Mouse (Mus musculus) stomach, embryonic 15.5 days (tissue): ENCODE data around the gene Drc3. TPM values are rescaled to one million over a fixed set of nuclear protein-coding genes. Genes with fewer than 3 reads are reported as not detected.
"Not testable (repeated sequence)": the region's sequence is repeated elsewhere in the genome, so short reads cannot be mapped to it uniquely, and the experiment has no call there.

Experiments used
- ATAC-seq: fragments of 200-750 bp; cut with Nextera tagmentation; 2 replicates; pipeline ENCODE4 v1.8.0; 2017; ENCODE audit warnings: low read depth, moderate number of reproducible peaks, moderate TSS enrichment; ENCODE audit not compliant: insufficient read depth, low FRiP score
- H3K27ac ChIP-seq: fragments of 300-500 bp; sonication (generic); 2 replicates; pipeline ENCODE4 v1.5.1; 2015; ENCODE audit warnings: mild to moderate bottlenecking, inconsistent platforms
- H3K27me3 ChIP-seq: fragments of 300-500 bp; sonication (generic); replicated peaks from 2 replicates; pipeline ENCODE4 v1.6.1; 2015; ENCODE audit warnings: inconsistent platforms
- H3K36me3 ChIP-seq: fragments of 300-500 bp; sonication (generic); 2 replicates; pipeline ENCODE4 v1.6.1; 2015; ENCODE audit warnings: inconsistent platforms
- H3K4me1 ChIP-seq: fragments of 300-500 bp; sonication (generic); 2 replicates; pipeline ENCODE4 v1.6.1; 2015; ENCODE audit warnings: inconsistent platforms
- H3K4me2 ChIP-seq: fragments of 300-500 bp; sonication (generic); 2 replicates; pipeline ENCODE4 v1.6.1; 2015; ENCODE audit warnings: mild to moderate bottlenecking, inconsistent platforms
- H3K4me3 ChIP-seq: fragments of 300-500 bp; sonication (generic); replicated peaks from 2 replicates; pipeline ENCODE4 v1.5.1; 2015; ENCODE audit warnings: inconsistent platforms
- H3K9ac ChIP-seq: fragments of 300-500 bp; sonication (generic); 2 replicates; pipeline ENCODE4 v1.6.1; 2015; ENCODE audit warnings: inconsistent platforms
- H3K9me3 ChIP-seq: fragments of 300-500 bp; sonication (generic); 2 replicates; pipeline ENCODE4 v1.6.1; 2016; ENCODE audit warnings: inconsistent platforms
- WGBS: fragments of 180-500 bp; shearing (Covaris S2); methylation state at CpG from one replicate; pipeline ENCODE4 v1.1.7; 2015; 5-methylcytosine and 5-hydroxymethylcytosine counted together
- polyA plus RNA-seq: library from polyadenylated mRNA; unstranded; fragments of >200 nt; fragmentation: Nextera tagmentation; extraction: Ambion mirVana; gene quantifications from 2 replicates; pipeline ENCODE4 v1.2.1, GENCODE M21; 2015

Drc3 gene
- polyA plus RNA-seq, 1 experiment from 2014 or later: 1.6 TPM

- not testable (repeated sequence) for H3K9me3 ChIP-seq, H3K4me1 ChIP-seq, H3K27me3 ChIP-seq, H3K4me3 ChIP-seq, ATAC-seq, H3K27ac ChIP-seq, H3K4me2 ChIP-seq, H3K9ac ChIP-seq
- H3K36me3 ChIP-seq: peaks cover 45% of the 10 kb centered on the region
- WGBS: 13% methylated on average over 1 of the region's 1 CpGs
Measured at GRCm38 (mm10) chr11:60439621-60440020, 86.5 kb downstream of the Drc3 start.

- WGBS: 34% methylated on average over 7 of the region's 7 CpGs
- H3K36me3 ChIP-seq: peaks cover 40% of the 10 kb centered on the region
- H3K27me3 ChIP-seq: no peaks in the 10 kb centered on the region
- no peak overlapping the region for H3K4me2 ChIP-seq
- no peak overlapping the region for H3K4me3 ChIP-seq
- H3K27ac ChIP-seq: no peak overlapping the region
- ATAC-seq: no peak
- H3K4me1 ChIP-seq: no peaks in the 10 kb centered on the region
- H3K9me3 ChIP-seq: no peaks in the 10 kb centered on the region
- H3K9ac ChIP-seq: no peak overlapping the region
Measured at GRCm38 (mm10) chr11:60440176-60440575, 87.0 kb downstream of the Drc3 start.

DNA sequence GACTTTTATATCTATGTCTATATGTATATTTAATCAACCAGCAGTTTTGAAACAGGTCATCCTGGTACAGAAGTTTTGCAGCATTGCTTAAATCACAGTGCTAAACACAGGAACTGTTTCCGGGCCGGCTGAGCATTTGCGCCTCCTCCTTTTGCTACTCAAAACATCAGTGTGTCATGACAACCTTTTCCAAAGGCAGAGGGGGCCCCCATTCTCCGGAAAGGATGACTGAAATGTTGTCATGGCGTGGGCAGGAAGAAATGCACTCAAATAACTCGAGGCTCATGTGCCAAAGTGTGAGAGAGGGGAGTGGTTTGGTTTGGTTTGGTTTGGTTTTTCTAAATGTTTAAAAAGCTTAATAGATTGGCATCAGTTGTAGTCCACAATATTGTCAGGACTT, 89.8 kb downstream of the Drc3 start:
- Histone ChIP-seq H3K4me1 (no peaks in the 10 kb centered on the region), H3K4me3 (no peak overlapping the region), H3K36me3 (peaks cover 23% of the 10 kb centered on the region), H3K9me3 (no peaks in the 10 kb centered on the region), H3K9ac (no peak overlapping the region), H3K27me3 (no peaks in the 10 kb centered on the region), H3K4me2 (no peak overlapping the region), H3K27ac (no peak overlapping the region)
- no peak for ATAC-seq
- WGBS: 86% methylated on average over 6 of the region's 6 CpGs

Other genes starting within 250 kb of the Drc3 start
- gene Rai1, start 248.3 kb upstream of the Drc3 start, polyA plus RNA-seq: 21.7 and 24.4 TPM in 2 replicates
- gene Srebf1, start 130.7 kb upstream of the Drc3 start, polyA plus RNA-seq: 81.5 and 83.5 TPM in 2 replicates
- gene Tom1l2, start 424 bp upstream of the Drc3 start, polyA plus RNA-seq: 24.1 and 24.6 TPM in 2 replicates
- gene Gid4, start 63.8 kb downstream of the Drc3 start, polyA plus RNA-seq: 22.5 and 24.0 TPM in 2 replicates
- gene Atpaf2, start 65.1 kb downstream of the Drc3 start, polyA plus RNA-seq: 48.3 and 53.5 TPM in 2 replicates
- 93.5 and 95.1 TPM in 2 replicates for gene Drg2, start 101.3 kb downstream of the Drc3 start, polyA plus RNA-seq
- gene Myo15, start 116.0 kb downstream of the Drc3 start, polyA plus RNA-seq: 0.08 and 0.12 TPM in 2 replicates
- 40.9 and 41.2 TPM in 2 replicates for gene Alkbh5, start 183.1 kb downstream of the Drc3 start, polyA plus RNA-seq